Mouse (Mus musculus): ENCODE results near the gene Pgm2l1. TPM values are rescaled to one million over a fixed set of nuclear protein-coding genes. Genes with fewer than 3 reads are reported as not detected.

The Pgm2l1 gene
- polyA plus RNA-seq, 1 experiment from 2014 or later: 33.7 TPM

- Histone ChIP-seq H3K27me3 (replicated peaks; ENCODE audit: control insufficient read depth, insufficient read depth, low read length) (no peaks in the 10 kb centered on the region), H3K9me3 (ENCODE audit: control insufficient read depth, low read length) (no peaks in the 10 kb centered on the region), H3K4me1 (ENCODE audit: control insufficient read depth, insufficient read depth, low read depth, low read length) (no peaks in the 10 kb centered on the region), H3K27ac (ENCODE audit: low read depth, low read length) (no peak overlapping the region), H3K4me2 (ENCODE audit: low read length) (no peak overlapping the region), H3K9ac (ENCODE audit: low read depth, low read length) (no peak overlapping the region), H3K36me3 (ENCODE audit: control insufficient read depth, insufficient read depth, low read length) (no peaks in the 10 kb centered on the region), H3K4me3 (ENCODE audit: low read length) (no peak overlapping the region)
- WGBS: 66% methylated on average over 9 of the region's 9 CpGs
- ATAC-seq: peak; percentile 71
Measured at GRCm38 (mm10) chr7:100216601-100217565, 10.3 kb upstream of the Pgm2l1 start.

GRCm38 (mm10) chr7:100227896-100228525, 817 bp downstream of the Pgm2l1 start:
- ATAC-seq: peak; percentile 72
- Histone ChIP-seq H3K4me3 (ENCODE audit: low read length) (peak overlapping the region; percentile 93), H3K36me3 (ENCODE audit: control insufficient read depth, insufficient read depth, low read length) (no peaks in the 10 kb centered on the region), H3K4me1 (ENCODE audit: control insufficient read depth, insufficient read depth, low read depth, low read length) (no peaks in the 10 kb centered on the region; the same call in 1 of the 2 replicates), H3K9me3 (ENCODE audit: control insufficient read depth, low read length) (no peaks in the 10 kb centered on the region), H3K27ac (ENCODE audit: low read depth, low read length) (peak overlapping the region; percentile 86), H3K4me2 (ENCODE audit: low read length) (peak overlapping the region; percentile 80), H3K9ac (ENCODE audit: low read depth, low read length) (peak overlapping the region; percentile 78), H3K27me3 (replicated peaks; ENCODE audit: control insufficient read depth, insufficient read depth, low read length) (no peaks in the 10 kb centered on the region)
- 1% methylated on average over 23 of the region's 23 CpGs for WGBS

- ATAC-seq: no peak
- Histone ChIP-seq H3K4me2 (ENCODE audit: low read length) (peak overlapping the region; percentile 80), H3K9me3 (ENCODE audit: control insufficient read depth, low read length) (no peaks in the 10 kb centered on the region), H3K27me3 (replicated peaks; ENCODE audit: control insufficient read depth, insufficient read depth, low read length) (no peaks in the 10 kb centered on the region), H3K4me3 (ENCODE audit: low read length) (peak overlapping the region; percentile 93), H3K27ac (ENCODE audit: low read depth, low read length) (no peak overlapping the region; the same call in 1 of the 2 replicates), H3K9ac (ENCODE audit: low read depth, low read length) (peak overlapping the region; percentile 78; the same call in 1 of the 2 replicates), H3K4me1 (ENCODE audit: control insufficient read depth, insufficient read depth, low read depth, low read length) (no peaks in the 10 kb centered on the region; the same call in 1 of the 2 replicates), H3K36me3 (ENCODE audit: control insufficient read depth, insufficient read depth, low read length) (no peaks in the 10 kb centered on the region)
- 65% methylated on average over 3 of the region's 3 CpGs for WGBS
Measured at GRCm38 (mm10) chr7:100228957-100229356, 1.8 kb downstream of the Pgm2l1 start.

GRCm38 (mm10) chr7:100230646-100231045, 3.5 kb downstream of the Pgm2l1 start:
- Histone ChIP-seq H3K9ac (ENCODE audit: low read depth, low read length) (no peak overlapping the region), H3K4me3 (ENCODE audit: low read length) (no peak overlapping the region), H3K4me2 (ENCODE audit: low read length) (no peak overlapping the region), H3K27ac (ENCODE audit: low read depth, low read length) (no peak overlapping the region), H3K9me3 (ENCODE audit: control insufficient read depth, low read length) (no peaks in the 10 kb centered on the region), H3K4me1 (ENCODE audit: control insufficient read depth, insufficient read depth, low read depth, low read length) (no peaks in the 10 kb centered on the region; the same call in 1 of the 2 replicates), H3K36me3 (ENCODE audit: control insufficient read depth, insufficient read depth, low read length) (no peaks in the 10 kb centered on the region), H3K27me3 (replicated peaks; ENCODE audit: control insufficient read depth, insufficient read depth, low read length) (no peaks in the 10 kb centered on the region)
- no peak for ATAC-seq
- 100% methylated on average over 1 of the region's 1 CpGs for WGBS

GRCm38 (mm10) chr7:100231661-100232060, 4.5 kb downstream of the Pgm2l1 start:
- 72% methylated on average over 1 of the region's 1 CpGs for WGBS
- Histone ChIP-seq H3K9me3 (ENCODE audit: control insufficient read depth, low read length) (no peaks in the 10 kb centered on the region), H3K9ac (ENCODE audit: low read depth, low read length) (no peak overlapping the region), H3K4me1 (ENCODE audit: control insufficient read depth, insufficient read depth, low read depth, low read length) (no peaks in the 10 kb centered on the region; the same call in 1 of the 2 replicates), H3K4me3 (ENCODE audit: low read length) (no peak overlapping the region), H3K27ac (ENCODE audit: low read depth, low read length) (no peak overlapping the region), H3K4me2 (ENCODE audit: low read length) (no peak overlapping the region), H3K36me3 (ENCODE audit: control insufficient read depth, insufficient read depth, low read length) (no peaks in the 10 kb centered on the region), H3K27me3 (replicated peaks; ENCODE audit: control insufficient read depth, insufficient read depth, low read length) (no peaks in the 10 kb centered on the region)
- no peak for ATAC-seq

DNA sequence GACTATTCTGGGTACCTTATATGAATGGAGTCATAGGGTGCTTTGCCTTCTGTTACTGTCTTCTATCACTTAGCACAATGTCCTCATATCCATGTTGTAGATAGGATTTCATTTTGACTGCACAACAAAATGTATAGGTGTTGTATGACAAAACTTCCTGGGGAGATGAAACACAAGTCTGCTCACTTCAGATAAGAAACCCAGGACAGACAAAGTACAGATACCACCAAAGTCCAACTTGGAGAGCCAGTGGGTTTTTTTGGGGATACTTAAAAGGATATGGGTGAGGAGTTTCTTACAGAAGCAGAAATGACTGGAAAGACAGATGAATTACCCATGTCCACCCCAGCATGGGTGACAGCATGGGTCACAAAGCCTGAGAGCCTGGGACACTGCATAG, 6.5 kb downstream of the Pgm2l1 start:
- Histone ChIP-seq H3K4me2 (ENCODE audit: low read length) (no peak overlapping the region), H3K27ac (ENCODE audit: low read depth, low read length) (no peak overlapping the region), H3K4me1 (ENCODE audit: control insufficient read depth, insufficient read depth, low read depth, low read length) (no peaks in the 10 kb centered on the region; the same call in 1 of the 2 replicates), H3K36me3 (ENCODE audit: control insufficient read depth, insufficient read depth, low read length) (no peaks in the 10 kb centered on the region), H3K9ac (ENCODE audit: low read depth, low read length) (no peak overlapping the region), H3K9me3 (ENCODE audit: control insufficient read depth, low read length) (no peaks in the 10 kb centered on the region), H3K27me3 (replicated peaks; ENCODE audit: control insufficient read depth, insufficient read depth, low read length) (no peaks in the 10 kb centered on the region), H3K4me3 (ENCODE audit: low read length) (no peak overlapping the region)
- ATAC-seq: no peak

DNA sequence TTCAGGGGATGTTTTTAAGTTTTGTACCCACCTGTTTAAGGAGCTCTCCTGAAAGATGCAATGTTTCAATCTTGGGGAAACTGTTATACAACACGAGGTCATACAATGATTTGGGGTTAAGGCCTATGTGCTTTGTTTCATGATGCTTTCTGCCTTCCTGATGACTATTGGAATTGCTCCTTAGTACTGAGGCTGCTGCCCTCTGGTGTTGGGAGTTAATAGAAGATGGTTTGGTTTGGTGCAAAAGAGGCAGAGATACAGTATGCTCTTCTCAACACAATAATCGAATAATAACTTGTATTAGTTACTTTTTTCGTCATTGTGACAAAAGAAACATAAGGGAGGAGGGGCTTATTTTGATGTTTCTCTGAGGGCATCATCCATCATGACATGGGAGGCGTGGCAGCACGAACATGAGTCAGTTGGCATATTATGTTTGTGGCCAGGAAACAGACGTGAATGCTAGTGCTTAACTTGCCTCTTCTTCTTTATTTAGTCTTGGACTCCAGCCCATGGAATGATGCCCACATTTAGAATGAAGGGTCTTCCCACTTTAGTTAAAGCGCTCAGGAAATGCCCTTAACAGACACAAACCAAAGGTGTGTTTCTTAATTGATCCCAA, 7.2 kb downstream of the Pgm2l1 start:
- Histone ChIP-seq H3K36me3 (ENCODE audit: control insufficient read depth, insufficient read depth, low read length) (no peaks in the 10 kb centered on the region), H3K4me2 (ENCODE audit: low read length) (no peak overlapping the region), H3K27ac (ENCODE audit: low read depth, low read length) (no peak overlapping the region), H3K27me3 (replicated peaks; ENCODE audit: control insufficient read depth, insufficient read depth, low read length) (no peaks in the 10 kb centered on the region), H3K4me3 (ENCODE audit: low read length) (no peak overlapping the region), H3K9ac (ENCODE audit: low read depth, low read length) (no peak overlapping the region), H3K9me3 (ENCODE audit: control insufficient read depth, low read length) (no peaks in the 10 kb centered on the region), H3K4me1 (ENCODE audit: control insufficient read depth, insufficient read depth, low read depth, low read length) (no peaks in the 10 kb centered on the region; the same call in 1 of the 2 replicates)
- no peak for ATAC-seq
- 61% methylated on average over 7 of the region's 7 CpGs for WGBS

- Histone ChIP-seq H3K27ac (ENCODE audit: low read depth, low read length) (no peak overlapping the region), H3K4me1 (ENCODE audit: control insufficient read depth, insufficient read depth, low read depth, low read length) (no peaks in the 10 kb centered on the region), H3K9ac (ENCODE audit: low read depth, low read length) (no peak overlapping the region), H3K9me3 (ENCODE audit: control insufficient read depth, low read length) (no peaks in the 10 kb centered on the region), H3K27me3 (replicated peaks; ENCODE audit: control insufficient read depth, insufficient read depth, low read length) (no peaks in the 10 kb centered on the region), H3K4me2 (ENCODE audit: low read length) (no peak overlapping the region), H3K36me3 (ENCODE audit: control insufficient read depth, insufficient read depth, low read length) (no peaks in the 10 kb centered on the region), H3K4me3 (ENCODE audit: low read length) (no peak overlapping the region)
- ATAC-seq: no peak
- WGBS: 96% methylated on average over 1 of the region's 1 CpGs
Measured at GRCm38 (mm10) chr7:100238271-100238670, 11.1 kb downstream of the Pgm2l1 start.

DNA sequence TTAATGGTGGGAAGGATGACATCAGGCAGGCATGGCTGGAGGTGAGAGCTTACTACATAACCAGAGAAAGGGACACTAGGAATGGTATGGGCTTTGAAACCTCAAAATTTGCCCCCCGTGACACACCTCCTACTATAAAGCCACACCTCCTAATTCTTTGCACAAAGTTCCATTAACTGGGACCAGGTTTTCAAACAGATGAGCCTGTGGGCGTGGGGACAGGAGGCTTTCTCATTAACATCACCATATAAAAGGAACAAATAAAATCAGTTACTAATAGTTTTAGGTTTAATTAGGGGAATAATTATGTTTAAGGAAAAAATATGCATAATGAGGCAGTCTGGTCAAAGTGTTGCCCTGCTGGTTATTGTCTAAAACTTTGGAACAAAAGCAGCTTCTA, 13.4 kb downstream of the Pgm2l1 start:
- H3K4me1 ChIP-seq (ENCODE audit: control insufficient read depth, insufficient read depth, low read depth, low read length): no peaks in the 10 kb centered on the region
- H3K27me3 ChIP-seq (replicated peaks; ENCODE audit: control insufficient read depth, insufficient read depth, low read length): no peaks in the 10 kb centered on the region
- no peak overlapping the region for H3K9ac ChIP-seq (ENCODE audit: low read depth, low read length)
- H3K4me2 ChIP-seq (ENCODE audit: low read length): no peak overlapping the region
- H3K9me3 ChIP-seq (ENCODE audit: control insufficient read depth, low read length): no peaks in the 10 kb centered on the region
- no peak overlapping the region for H3K27ac ChIP-seq (ENCODE audit: low read depth, low read length)
- no peaks in the 10 kb centered on the region for H3K36me3 ChIP-seq (ENCODE audit: control insufficient read depth, insufficient read depth, low read length)
- no peak for ATAC-seq
- no peak overlapping the region for H3K4me3 ChIP-seq (ENCODE audit: low read length)
- 84% methylated on average over 2 of the region's 2 CpGs for WGBS
